Mouse (Mus musculus) ovary, postnatal 10 days (tissue): Measurements from ENCODE around the gene Tas2r135.

Experiments used
- DNase-seq: peaks from one replicate; pipeline ENCODE4 v3.0.0; 2022; ENCODE audit warnings: low spot score

The Tas2r135 gene

DNA sequence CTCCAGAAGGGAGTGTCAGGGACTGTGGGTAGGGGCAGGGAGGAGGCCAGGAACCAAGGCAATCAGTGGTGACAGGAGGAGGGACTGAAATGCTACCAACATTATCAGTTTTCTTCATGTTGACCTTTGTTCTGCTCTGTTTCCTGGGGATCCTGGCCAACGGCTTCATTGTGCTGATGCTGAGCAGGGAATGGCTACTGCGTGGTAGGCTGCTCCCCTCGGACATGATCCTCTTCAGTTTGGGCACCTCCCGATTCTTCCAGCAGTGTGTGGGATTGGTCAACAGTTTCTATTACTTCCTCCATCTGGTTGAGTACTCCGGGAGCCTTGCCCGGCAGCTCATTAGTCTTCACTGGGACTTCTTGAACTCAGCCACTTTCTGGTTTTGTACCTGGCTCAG, 29.2 kb downstream of the Tas2r135 start, which contains the start of gene Tas2r126:
Gene Tas2r126 (plus strand): TSS at position 90 of the 400 bp plus-strand sequence.
- no peak for DNase-seq

- DNase-seq: no peak
These were observed 30.3 kb downstream of the Tas2r135 start for GRCm38 (mm10) chr6:42435490-42435889.

GRCm38 (mm10) chr6:42441395-42441794, 36.2 kb downstream of the Tas2r135 start:
- no peak for DNase-seq

GRCm38 (mm10) chr6:42444491-42444890, 39.3 kb downstream of the Tas2r135 start:
- DNase-seq: no peak

GRCm38 (mm10) chr6:42447381-42447780, 42.1 kb downstream of the Tas2r135 start:
- DNase-seq: no peak
